Mouse (Mus musculus): ENCODE measurements around the gene Rad51b.

Rad51b gene

GRCm38 (mm10) chr12:79331722-79332121 lies 34.6 kb downstream of the Rad51b start:
- no peak for DNase-seq

- DNase-seq, result no peak
Measured at GRCm38 (mm10) chr12:79338791-79339190, 41.7 kb downstream of the Rad51b start.

DNA sequence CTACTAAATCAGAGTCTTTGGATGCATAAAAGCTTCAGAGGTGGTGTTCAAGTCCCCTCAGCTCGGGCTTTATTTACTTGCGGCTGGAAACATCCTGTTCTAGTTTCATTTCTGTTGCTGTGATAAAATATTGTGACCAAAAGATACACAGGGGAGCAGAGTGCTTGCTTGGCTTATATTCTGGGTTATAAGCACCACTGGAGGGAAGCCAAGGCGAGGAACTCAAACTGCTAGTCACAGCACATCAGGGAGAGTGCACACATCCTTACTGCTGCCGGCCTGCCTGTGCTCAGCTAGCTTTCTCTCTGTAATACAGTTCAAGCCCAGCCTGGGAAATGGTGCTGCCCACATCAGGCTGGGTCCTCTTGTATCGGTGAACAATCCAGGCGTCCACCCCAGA lies 43.4 kb downstream of the Rad51b start:
- peak; percentile 62 to 70 for DNase-seq

DNA sequence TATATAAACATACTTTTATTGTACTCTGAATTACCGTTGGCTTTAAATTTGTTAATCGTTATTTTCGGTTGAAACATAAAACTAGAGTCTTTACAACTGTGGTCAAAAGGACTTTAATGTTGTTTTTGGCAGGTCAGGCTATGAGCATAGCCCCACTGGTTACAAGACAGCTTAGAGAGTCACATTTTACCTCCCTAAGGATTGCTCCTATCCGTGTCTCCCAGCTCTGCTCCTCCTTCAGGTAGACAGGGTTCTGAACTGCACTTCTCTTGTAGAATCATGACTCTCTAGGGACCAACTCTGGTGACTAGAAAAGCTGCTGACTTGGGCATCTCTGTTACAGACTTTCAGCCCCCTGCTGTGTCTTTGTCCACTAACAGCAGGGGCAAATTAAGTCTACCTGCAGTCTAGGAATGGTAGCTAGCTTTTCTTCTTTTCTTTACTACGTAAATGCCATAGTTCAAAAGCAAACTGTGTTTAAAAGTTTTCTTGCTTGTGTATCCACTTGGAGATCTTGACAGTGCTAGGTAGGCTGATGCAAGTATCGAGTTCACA lies 44.3 kb downstream of the Rad51b start:
- no peak for DNase-seq

- DNase-seq, result no peak
Measured at GRCm38 (mm10) chr12:79346198-79346733, 49.2 kb downstream of the Rad51b start.

GRCm38 (mm10) chr12:79347643-79348042 lies 50.6 kb downstream of the Rad51b start:
- DNase-seq, result peak; percentile 51 to 72

GRCm38 (mm10) chr12:79351461-79351860 lies 54.4 kb downstream of the Rad51b start:
- DNase-seq, result no peak

DNA sequence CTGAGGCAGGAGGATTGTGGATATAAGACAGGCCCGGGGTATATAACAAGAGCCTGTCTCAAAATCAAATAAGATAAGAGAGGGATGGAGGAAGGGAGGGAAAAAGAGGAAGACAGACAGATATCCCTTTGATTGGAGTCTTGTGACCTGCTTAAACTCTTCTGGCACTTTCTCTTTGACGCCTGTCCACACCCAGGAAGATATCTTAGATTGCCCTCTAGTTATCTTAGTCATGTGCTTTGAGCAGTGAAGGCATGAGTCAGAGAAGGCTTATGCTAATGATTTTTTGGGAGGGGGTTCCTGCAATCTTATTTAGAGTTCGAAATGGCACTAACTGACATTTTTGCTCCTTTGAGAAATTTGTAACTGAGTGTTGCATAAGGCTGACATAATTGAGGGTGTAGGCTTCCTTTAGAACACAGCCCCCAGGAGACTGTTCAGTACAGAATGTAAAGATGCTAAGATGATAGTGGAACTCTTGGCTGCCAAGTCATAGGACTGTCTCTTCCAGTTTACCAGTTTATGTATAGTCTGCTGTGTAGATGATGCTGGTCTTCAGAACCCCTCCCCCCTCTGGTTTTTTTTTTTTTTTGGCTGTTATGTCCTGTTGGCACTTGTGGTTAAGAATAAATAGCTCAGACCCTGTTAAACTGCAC lies 55.1 kb downstream of the Rad51b start:
- DNase-seq, result no peak

DNA sequence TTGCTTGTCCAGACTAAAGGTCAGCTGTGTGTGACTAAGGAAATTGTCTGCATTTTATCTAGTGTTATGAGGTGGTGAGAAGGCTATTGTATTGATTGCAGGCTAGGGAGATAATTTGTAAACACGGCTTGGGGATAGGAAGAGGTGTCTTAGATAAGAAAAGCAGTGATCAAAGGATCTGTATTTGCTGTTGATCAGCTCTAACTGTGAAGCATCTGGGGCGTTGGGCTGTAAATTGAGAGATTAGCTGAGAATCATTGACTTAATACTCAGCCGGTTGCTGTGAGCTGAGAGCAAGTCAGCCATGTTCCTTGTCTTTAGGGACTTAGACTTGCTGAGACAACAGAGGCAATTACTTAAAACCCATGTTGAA lies 55.6 kb downstream of the Rad51b start:
- DNase-seq, result no peak

DNA sequence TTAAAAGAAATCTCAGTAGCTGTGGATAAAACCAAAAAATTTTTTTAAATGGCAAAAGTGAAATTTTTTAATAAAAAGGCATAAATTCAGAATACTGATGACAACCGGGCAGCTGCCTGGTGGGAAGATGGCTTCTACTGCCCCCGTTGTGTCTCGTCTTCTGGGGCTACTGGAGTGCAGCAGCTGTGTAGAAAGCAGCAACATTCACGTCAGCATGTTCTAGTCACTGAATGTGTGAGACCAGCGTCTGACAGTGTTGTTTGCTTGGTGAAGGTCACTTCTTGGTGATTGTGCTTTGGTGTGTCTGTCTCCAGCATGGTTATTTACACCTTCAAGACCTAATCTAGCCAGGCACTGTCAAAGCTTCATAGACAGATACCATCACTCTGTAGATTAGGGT lies 56.3 kb downstream of the Rad51b start:
- DNase-seq, result no peak

DNA sequence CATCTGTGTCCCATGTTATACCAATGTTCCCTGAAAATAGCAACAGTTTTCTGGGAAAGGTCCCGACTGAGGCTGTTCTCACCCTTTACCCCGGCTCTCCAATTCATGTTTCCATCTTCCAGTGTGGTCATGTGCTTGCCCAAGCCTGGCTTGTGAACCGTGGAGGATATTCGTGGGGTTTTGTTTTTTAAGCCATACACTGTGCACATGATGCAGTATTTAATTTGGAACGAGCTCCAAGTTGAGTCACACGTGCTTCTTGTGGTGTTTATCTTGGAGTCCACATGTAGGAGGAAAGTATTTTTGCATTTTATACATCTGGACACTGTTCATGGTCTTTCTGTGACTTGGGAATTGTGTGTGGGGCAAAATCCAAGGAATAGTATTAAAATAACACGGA lies 57.5 kb downstream of the Rad51b start:
- DNase-seq, result peak; percentile 41 to 45

- DNase-seq, result no peak
Measured at GRCm38 (mm10) chr12:79356138-79356537, 59.1 kb downstream of the Rad51b start.

DNA sequence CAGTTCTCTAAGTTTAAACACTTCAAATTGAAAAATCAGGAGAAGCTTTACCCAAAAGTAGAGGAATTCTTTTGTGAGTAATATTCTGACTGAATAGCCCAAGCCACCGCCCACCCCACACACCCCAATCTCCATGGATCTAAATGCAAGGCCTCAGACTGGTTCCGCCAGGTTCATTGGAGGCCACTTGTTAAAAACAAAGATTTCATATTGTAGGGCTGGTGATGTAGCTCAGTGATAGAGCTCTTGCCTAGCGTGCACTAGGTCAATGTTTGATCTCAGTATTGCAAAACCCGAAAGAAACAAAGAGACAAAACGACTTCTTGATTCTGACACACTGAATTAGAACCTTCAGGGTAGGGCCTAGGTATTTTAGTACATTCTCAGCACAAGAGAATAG lies 60.5 kb downstream of the Rad51b start:
- DNase-seq, result no peak

DNA sequence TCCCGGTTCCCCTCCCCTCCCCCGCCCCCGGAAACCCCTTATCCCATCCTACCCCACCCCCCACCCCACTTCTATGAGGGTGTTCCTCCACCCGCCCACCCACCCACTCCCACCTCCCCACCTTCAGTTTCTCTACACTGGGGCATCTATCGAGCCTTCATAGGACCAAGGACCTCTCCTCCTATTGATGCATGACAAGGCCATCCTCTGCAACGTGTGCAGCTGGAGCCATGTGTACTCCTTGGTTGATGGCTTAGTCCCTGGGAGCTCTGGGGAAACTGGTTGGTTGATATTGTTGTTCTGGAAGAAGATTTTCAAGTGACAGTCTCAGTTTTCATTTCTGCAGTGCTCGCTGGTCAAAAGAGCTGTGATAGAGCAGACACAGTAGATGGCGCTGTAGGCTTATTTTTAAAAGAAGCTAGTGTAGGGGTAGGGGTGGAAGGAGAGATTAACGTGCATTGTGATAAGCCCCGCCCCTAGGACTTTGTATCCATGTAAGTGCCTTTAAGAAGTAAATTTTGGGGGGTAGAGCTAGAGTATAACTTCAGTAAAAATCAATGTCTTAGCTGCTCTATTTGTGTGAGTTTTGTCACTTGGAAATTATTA lies 61.6 kb downstream of the Rad51b start:
- peak; percentile 60 to 74 for DNase-seq

DNA sequence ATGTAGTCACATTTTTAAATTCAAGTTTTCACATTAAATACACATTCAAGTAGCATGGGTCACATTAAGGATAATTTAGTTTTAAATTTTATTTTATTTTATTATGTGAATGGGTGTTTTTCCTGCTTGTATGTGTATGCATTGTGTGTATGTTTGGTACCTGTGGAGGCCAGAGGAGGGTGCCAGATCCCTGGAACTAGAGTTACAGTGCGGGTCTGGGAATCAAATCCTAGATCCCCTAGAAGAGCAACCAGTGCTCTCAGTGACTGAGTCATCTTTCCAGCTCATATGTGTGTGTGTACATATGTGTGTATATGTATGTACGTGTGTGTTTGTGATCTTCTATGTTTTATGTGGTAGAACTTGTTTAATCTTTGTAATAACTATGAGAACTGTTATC lies 62.3 kb downstream of the Rad51b start:
- DNase-seq, result peak in 1 of 2 experiments; percentile 17

GRCm38 (mm10) chr12:79362219-79362618 lies 65.1 kb downstream of the Rad51b start:
- DNase-seq, result peak; percentile 50 to 60

GRCm38 (mm10) chr12:79364284-79364683 lies 67.2 kb downstream of the Rad51b start:
- DNase-seq, result no peak

DNA sequence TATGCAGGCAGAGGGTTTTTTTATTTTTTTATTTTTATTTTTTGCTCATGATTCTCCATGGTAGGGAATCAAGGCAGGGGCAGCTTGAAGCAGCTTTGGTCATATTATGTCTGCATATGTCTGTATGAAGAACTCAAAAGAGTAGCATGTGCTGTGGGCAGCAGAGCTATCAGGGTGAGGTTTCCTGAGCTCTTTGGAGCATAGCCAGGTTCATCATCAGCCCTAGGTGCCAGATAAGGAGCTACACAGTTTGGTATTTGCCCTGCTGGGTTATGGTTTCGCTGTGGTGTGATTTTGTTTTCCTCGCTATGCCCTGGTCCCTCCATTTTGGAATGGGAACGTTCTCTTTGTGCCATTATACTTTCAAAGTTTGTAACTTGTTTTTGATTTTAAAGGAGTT lies 71.7 kb downstream of the Rad51b start:
- DNase-seq, result no peak

GRCm38 (mm10) chr12:79369512-79370165 lies 72.6 kb downstream of the Rad51b start:
- no peak for DNase-seq

GRCm38 (mm10) chr12:79372697-79373096 lies 75.6 kb downstream of the Rad51b start:
- no peak for DNase-seq

DNA sequence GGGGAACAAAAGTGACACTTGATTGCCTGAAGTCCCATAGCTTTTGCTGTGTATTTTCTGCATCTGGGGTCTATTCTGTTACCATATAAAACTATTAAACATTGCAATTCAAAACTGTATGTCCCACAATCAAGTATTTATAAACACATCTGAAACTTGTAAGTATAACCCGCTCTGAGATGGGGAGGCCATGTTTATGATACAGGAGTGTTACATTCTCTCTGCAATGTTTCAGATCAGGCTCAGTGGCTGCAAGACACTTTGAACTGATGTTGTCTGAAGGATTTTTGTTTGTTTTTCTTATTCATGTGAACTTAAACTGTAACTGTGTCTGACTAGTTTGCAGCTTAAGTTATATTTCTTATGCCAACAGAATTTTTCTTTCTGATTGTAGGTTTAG lies 80.3 kb downstream of the Rad51b start:
- DNase-seq, result no peak

GRCm38 (mm10) chr12:79377861-79378260 lies 80.8 kb downstream of the Rad51b start:
- no peak for DNase-seq

GRCm38 (mm10) chr12:79380190-79380589 lies 83.1 kb downstream of the Rad51b start:
- DNase-seq, result no peak

- DNase-seq, result no peak
Measured at GRCm38 (mm10) chr12:79381489-79381888, 84.4 kb downstream of the Rad51b start.
